Mouse (Mus musculus) mouse trophoblast stem cell (cell line): ENCODE data around the gene Snapc2.

Source experiments
- in situ Hi-C, 2 experiments: fragments of 300-500 bp; cut with MseI, MboI; formaldehyde crosslinking; loops; 2 replicates in 1 of 2; 3 replicates in 1 of 2; pipeline ENCODE4 v1.15.1; 2025

Gene Snapc2

DNA sequence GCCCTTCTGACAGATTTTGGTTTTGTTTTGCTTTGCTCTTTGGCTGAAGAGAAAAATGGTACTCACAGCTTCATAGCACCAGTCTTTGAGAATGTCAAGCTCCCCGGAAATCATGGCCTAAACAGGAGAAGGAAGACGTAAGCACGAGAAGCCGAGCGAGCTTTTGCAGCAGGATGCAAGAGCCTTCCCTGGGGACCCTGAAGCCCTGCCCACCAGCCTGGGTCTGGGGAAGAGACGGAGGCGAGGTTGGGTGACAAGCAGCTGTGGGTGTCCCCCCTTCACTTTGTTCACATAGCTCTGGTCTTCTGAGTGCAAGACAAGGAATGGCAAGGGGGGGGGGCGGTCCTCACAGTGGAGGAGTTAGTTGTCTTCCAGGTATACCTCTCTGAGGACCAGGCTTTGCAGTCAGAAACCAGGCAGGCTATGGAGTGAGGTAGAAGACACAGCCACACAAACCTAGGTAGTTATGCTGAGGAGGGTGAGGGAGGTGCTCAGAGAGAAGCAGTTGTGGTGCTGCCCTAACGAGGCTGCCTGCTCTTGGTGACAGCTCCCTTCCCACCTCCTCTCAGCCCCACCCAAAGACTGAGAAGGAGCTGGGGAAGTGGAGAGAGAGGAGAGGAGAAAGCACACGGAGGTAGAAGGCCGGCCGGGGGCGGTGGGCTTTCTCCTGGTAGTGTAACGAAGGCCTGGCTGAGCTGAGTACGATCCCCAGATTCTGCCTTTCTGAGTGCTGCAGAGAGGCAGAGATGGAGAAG lies 12.5 kb downstream of the Snapc2 start:
- in situ Hi-C loops, result no loop called here

DNA sequence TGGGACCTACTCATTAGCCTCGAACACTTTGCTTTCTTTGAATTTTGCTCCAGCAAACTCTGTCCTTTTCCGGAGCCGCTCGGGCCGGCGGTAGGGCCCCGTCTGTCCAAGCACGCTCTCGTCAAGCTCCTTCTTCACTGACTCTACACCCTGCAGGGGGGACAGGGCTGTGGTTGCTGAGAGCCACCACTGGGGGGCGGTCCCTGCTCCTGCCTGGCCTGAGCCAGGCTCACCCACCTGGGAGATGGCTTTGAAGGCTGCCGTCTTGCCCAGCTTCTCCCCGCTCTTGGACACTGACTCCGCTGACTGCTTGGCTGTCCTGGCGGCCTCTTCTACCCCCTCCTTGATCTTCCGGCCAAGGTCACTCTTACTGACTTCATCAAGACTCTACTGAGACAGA lies 14.7 kb downstream of the Snapc2 start:
- in situ Hi-C loops, result no loop called here

DNA sequence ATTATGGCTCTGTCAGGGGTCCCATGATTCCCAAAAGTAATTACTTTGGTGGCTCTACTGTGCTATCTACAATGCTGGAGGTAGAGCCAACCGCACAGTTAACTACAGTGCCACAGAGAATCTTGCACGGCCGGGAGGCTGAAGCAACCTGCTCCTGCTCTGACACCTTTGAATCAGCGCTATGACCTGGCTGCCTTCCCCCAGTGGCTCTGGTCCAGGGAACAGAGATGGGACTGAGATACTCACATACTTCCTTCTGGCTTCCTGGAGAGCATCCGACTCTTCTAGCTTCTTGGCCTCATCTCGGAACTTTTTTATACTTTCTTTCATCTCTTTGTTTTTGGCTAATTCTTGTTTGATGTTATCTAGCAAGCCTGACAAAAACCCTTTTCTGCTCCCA lies 16.7 kb downstream of the Snapc2 start:
- in situ Hi-C loops, result no loop called here

DNA sequence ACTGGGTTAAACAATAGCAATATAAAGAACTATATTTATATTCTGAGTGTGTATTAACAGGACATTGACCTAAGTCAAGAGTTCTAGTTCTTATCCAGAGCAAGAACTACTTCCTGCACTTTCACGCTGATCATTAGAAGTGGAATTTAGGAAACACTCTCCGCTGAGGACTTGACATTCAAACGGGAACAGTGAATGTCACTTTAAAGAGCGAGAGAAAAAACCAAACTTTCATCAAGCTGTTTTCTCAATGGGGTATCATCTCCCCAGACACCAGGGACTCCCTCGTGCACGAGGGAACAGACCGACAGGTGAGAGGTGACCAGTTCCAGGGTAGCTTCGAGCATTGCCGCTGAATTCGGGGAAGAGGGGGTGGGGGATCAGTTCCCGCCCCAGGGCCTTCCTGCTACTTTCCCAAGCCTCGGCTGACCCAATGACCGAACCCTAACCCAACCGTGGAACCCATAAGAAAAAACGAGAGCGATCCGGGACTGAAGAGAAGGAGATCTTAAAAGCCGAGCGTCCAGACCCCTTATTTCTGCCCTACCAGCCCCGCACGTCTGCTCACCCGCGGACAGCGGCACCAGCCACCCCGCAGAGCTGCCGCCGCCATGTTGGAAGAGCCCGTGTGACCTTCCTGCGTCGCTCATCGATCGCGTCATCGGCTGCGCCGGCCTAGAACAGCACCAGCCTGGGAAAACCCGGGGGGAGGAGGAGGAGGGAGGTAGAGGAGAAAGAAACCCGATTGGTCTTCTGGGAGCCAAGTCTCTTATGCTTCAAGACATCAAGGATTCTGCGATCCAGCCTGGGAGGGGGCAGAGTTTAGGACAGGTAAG lies 22.6 kb downstream of the Snapc2 start, which contains the start of gene Timm44:
Gene Timm44, minus strand, starts transcription at position 639 of the 836 bp plus-strand sequence.
- in situ Hi-C loops, result no loop called here

DNA sequence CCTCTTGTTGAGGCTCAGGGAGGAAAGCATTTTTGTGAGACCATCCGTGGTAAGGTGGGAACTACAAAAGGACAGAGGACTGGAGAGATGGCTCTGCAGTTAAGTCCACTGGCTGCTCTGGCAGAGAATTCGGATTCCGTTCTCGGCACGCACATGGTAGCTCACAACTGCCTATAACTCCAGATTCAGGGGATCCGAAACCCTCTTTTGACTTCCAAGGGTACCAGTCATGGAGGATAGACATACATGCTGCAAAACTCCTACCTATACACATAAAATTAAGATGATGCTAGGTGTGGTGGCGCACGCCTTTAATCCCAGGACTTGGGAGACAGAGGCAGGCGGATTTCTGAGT lies 23.2 kb downstream of the Snapc2 start:
- in situ Hi-C loops, result no loop called here

DNA sequence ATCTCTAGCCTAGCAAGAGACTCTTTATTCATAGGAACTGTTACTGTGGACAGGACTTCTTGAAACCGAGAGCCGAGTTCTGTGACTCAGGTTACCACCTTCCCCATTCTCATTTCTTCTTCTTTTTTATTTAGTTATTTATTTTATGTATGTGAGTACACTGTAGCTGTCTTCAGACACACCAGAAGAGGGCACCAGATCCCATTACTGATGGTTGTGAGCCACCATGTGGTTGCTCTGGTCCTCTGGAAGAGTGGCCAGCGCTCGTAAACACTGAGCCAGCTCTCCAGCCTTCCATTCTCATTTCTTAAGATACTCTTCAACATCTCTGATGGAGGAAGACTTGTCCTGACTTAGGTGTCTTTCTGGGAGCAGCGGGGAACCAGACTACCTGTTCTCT lies 39.9 kb downstream of the Snapc2 start:
- in situ Hi-C loops, result no loop called here

DNA sequence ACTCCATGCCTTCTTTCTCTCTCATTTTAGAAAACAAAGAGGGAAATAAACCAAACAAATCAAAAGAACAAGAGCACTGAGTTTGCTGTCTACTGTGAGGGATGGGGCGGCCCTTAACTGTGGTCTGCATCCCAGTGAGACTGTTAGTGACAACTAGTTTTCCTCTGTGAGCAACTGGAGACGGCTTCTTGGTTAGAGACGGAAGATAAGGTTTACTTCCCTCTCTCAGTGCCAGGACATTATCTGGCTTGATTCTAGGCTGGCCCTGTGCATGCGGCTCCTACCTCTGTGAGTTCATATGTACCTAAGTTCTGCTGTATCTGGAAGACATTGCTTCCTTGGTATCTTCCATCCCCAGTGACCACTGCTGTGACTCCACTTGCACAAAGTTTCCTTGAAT lies 44.9 kb downstream of the Snapc2 start:
- in situ Hi-C loops, result no loop called here

DNA sequence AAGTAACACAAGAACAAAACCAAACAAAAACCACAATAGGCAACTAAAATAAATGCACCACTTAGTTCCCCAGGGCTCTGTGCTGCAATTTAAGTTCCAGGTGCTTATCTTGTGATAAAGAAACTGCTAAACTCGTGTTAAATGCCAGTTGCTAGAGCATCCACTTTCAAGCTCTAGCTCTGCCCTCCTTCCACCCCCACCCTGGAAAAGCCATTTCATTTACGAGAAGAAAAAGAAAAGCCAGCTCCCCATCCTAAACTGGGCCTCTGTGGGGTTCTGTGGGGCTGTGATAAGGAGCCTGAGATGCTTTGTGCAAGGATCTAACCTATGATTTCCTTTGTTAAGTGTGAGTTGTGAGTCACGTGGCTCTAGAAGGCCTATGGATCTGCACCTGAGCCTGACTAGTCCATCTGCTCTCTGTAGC lies 51.3 kb downstream of the Snapc2 start:
- in situ Hi-C loops, result no loop called here
